Mouse (Mus musculus) CH12.LX (cell line): ENCODE measurements at regions not wholly inside any gene's neighbourhood (a gene's known extent, or its start where the extent isn't known, plus 50 kb on each side); places are given as distances from the start of the nearest gene placed in this dataset.

Experiments used
- DNase-seq: peaks from one replicate; pipeline ENCODE4 v3.0.0-alpha.2; 2013; ENCODE audit errors: extremely low read depth
- H3K27ac ChIP-seq: 2 replicates; pipeline ENCODE4 v1.5.1; 2012; ENCODE audit warnings: low read depth, mild to moderate bottlenecking, control low read depth, moderate library complexity; ENCODE audit not compliant: insufficient read depth
- H3K27me3 ChIP-seq: replicated peaks from 2 replicates; pipeline ENCODE3; 2012; ENCODE audit warnings: inconsistent platforms
- H3K36me3 ChIP-seq, 2 experiments: replicated peaks in 1 of 2; 2 replicates each; pipeline versions ENCODE3 to v1.6.1; 2012; ENCODE audit warnings: inconsistent platforms in 1 of 2, low read length in 1 of 2, mild to moderate bottlenecking in 1 of 2, mixed read lengths in 1 of 2, moderate library complexity in 1 of 2; ENCODE audit not compliant: control insufficient read depth in 1 of 2, insufficient read depth in 1 of 2
- H3K4me1 ChIP-seq, 2 experiments: 2 replicates each; pipeline ENCODE4 v1.6.1; 2012; ENCODE audit warnings: inconsistent platforms in 1 of 2, moderate library complexity in 1 of 2; ENCODE audit not compliant: insufficient read depth in 2 of 2, control insufficient read depth in 1 of 2
- H3K4me2 ChIP-seq: 2 replicates; pipeline ENCODE4 v1.6.1; 2012; ENCODE audit warnings: low read depth, mild to moderate bottlenecking, control low read depth; ENCODE audit not compliant: poor library complexity, insufficient read depth, severe bottlenecking
- H3K4me3 ChIP-seq, 3 experiments: fragments of 150-350 bp in 1 of 3; sonication (generic) in 1 of 3; replicated peaks in 1 of 3; 2 replicates each; pipeline versions ENCODE3 to v1.5.1; 2011 to 2012; ENCODE audit warnings: low read depth in 2 of 3, low read length in 2 of 3, mild to moderate bottlenecking in 2 of 3, moderate library complexity in 2 of 3, control low read depth in 1 of 3, improper control_type of control experiment in 1 of 3, inconsistent platforms in 1 of 3, mixed read lengths in 1 of 3; ENCODE audit not compliant: poor library complexity in 1 of 3
- H3K79me2 ChIP-seq: replicated peaks from 2 replicates; pipeline ENCODE4 v1.6.1; 2012; ENCODE audit warnings: mild to moderate bottlenecking, moderate library complexity; ENCODE audit not compliant: control insufficient read depth, poor library complexity, insufficient read depth, severe bottlenecking; ENCODE audit errors: extremely low read depth
- H3K9ac ChIP-seq: 2 replicates; pipeline ENCODE4 v1.6.1; 2012; ENCODE audit warnings: low read depth, mild to moderate bottlenecking, control low read depth, moderate library complexity; ENCODE audit not compliant: insufficient read depth
- H3K9me3 ChIP-seq: replicated peaks from 2 replicates; pipeline ENCODE3; 2012; ENCODE audit warnings: low read length, inconsistent platforms, mixed read lengths
- BHLHE40 ChIP-seq: IDR thresholded peaks from 2 replicates; pipeline ENCODE4 v1.6.1; 2011; ENCODE audit warnings: mild to moderate bottlenecking, low read depth, low read length, improper control_type of control experiment
- CHD1 ChIP-seq: IDR thresholded peaks from 2 replicates; pipeline ENCODE4 v1.6.1; 2012; ENCODE audit warnings: low read depth, low read length, improper control_type of control experiment, inconsistent platforms
- CHD2 ChIP-seq: IDR thresholded peaks from 2 replicates; pipeline ENCODE4 v1.6.1; 2011; ENCODE audit warnings: low read length, improper control_type of control experiment
- CTCF ChIP-seq, 2 experiments: IDR thresholded peaks in 1 of 2; conservative IDR thresholded peaks in 1 of 2; 2 replicates each; pipeline ENCODE4 v1.5.1; 2011 to 2012; ENCODE audit warnings: low read depth in 2 of 2, low read length in 2 of 2, improper control_type of control experiment in 1 of 2, inconsistent platforms in 1 of 2, mild to moderate bottlenecking in 1 of 2, moderate library complexity in 1 of 2
- ELF1 ChIP-seq: IDR thresholded peaks from 2 replicates; pipeline ENCODE4 v1.6.1; 2014; ENCODE audit warnings: low read depth, mild to moderate bottlenecking, inconsistent platforms, low read length, improper control_type of control experiment
- EP300 ChIP-seq: IDR thresholded peaks from 2 replicates; pipeline ENCODE4 v1.6.1; 2011; ENCODE audit warnings: low read length, improper control_type of control experiment
- HCFC1 ChIP-seq: IDR thresholded peaks from 2 replicates; pipeline ENCODE4 v1.6.1; 2012; ENCODE audit warnings: low read depth, mild to moderate bottlenecking, inconsistent platforms, low read length, improper control_type of control experiment
- IRF4 ChIP-seq: IDR thresholded peaks from 2 replicates; pipeline ENCODE4 v1.6.1; 2014; ENCODE audit warnings: low read depth, mild to moderate bottlenecking, inconsistent platforms, low read length, improper control_type of control experiment
- JUND ChIP-seq: conservative IDR thresholded peaks from 2 replicates; pipeline ENCODE4 v1.6.1; 2011; ENCODE audit warnings: low read depth, low read length, improper control_type of control experiment
- MAX ChIP-seq: IDR thresholded peaks from 2 replicates; pipeline ENCODE4 v1.6.1; 2011; ENCODE audit warnings: low read length, improper control_type of control experiment
- MAZ ChIP-seq: IDR thresholded peaks from 2 replicates; pipeline ENCODE4 v1.6.1; 2012; ENCODE audit warnings: low read depth, mild to moderate bottlenecking, inconsistent platforms, low read length, improper control_type of control experiment, moderate library complexity
- MXI1 ChIP-seq: IDR thresholded peaks from 2 replicates; pipeline ENCODE4 v1.6.1; 2011; ENCODE audit warnings: mild to moderate bottlenecking, low read depth, low read length, improper control_type of control experiment
- MYC ChIP-seq: IDR thresholded peaks from 2 replicates; pipeline ENCODE4 v1.6.1; 2011; ENCODE audit warnings: low read depth, mild to moderate bottlenecking, improper control_type of control experiment, low read length
- NELFE ChIP-seq: IDR thresholded peaks from 2 replicates; pipeline ENCODE4 v1.6.1; 2011; ENCODE audit warnings: low read depth, low read length, improper control_type of control experiment
- NRF1 ChIP-seq: IDR thresholded peaks from 2 replicates; pipeline ENCODE4 v1.6.1; 2014; ENCODE audit warnings: low read depth, mild to moderate bottlenecking, inconsistent platforms, low read length, improper control_type of control experiment, moderate library complexity
- PAX5 ChIP-seq: IDR thresholded peaks from 2 replicates; pipeline ENCODE4 v1.6.1; 2012; ENCODE audit warnings: low read length, inconsistent platforms, mixed read lengths
- POLR2A ChIP-seq: IDR thresholded peaks from 2 replicates; pipeline ENCODE4 v1.6.1; 2011; ENCODE audit warnings: low read depth, mild to moderate bottlenecking, improper control_type of control experiment, low read length
- POLR2AphosphoS2 ChIP-seq: IDR thresholded peaks from 2 replicates; pipeline ENCODE4 v1.6.1; 2011; ENCODE audit warnings: low read depth, low read length, improper control_type of control experiment
- RAD21 ChIP-seq: IDR thresholded peaks from 2 replicates; pipeline ENCODE4 v1.6.1; 2011; ENCODE audit warnings: low read depth, mild to moderate bottlenecking, low read length, improper control_type of control experiment, moderate library complexity
- SMC3 ChIP-seq: IDR thresholded peaks from 2 replicates; pipeline ENCODE4 v1.6.1; 2011; ENCODE audit warnings: low read depth, low read length, improper control_type of control experiment
- TBP ChIP-seq: conservative IDR thresholded peaks from 2 replicates; pipeline ENCODE4 v1.6.1; 2011; ENCODE audit warnings: low read depth, low read length, improper control_type of control experiment
- TCF12 ChIP-seq: IDR thresholded peaks from 2 replicates; pipeline ENCODE4 v1.6.1; 2014; ENCODE audit warnings: low read depth, mild to moderate bottlenecking, inconsistent platforms, low read length, improper control_type of control experiment
- UBTF ChIP-seq: IDR thresholded peaks from 2 replicates; pipeline ENCODE4 v1.6.1; 2012; ENCODE audit warnings: low read depth, mild to moderate bottlenecking, inconsistent platforms, low read length, improper control_type of control experiment, moderate library complexity
- ZKSCAN1 ChIP-seq: IDR thresholded peaks from 2 replicates; pipeline ENCODE4 v1.6.1; 2012; ENCODE audit warnings: low read depth, inconsistent platforms, low read length, improper control_type of control experiment, borderline replicate concordance
- ZMIZ1 ChIP-seq: IDR thresholded peaks from 2 replicates; pipeline ENCODE4 v1.6.1; 2012; ENCODE audit warnings: low read depth, mild to moderate bottlenecking, inconsistent platforms, low read length, improper control_type of control experiment
- dilution Hi-C: fragments of 300-500 bp; cut with MboI; formaldehyde crosslinking; loops from 2 replicates; pipeline ENCODE4 v1.14.3; 2020; ENCODE audit warnings: low sequenced_read_pairs; ENCODE audit not compliant: extremely low pct_unique_long_range_greater_than_20kb, extremely low pct_ligation_motif_present
- in situ Hi-C: fragments of 300-500 bp; cut with MboI; formaldehyde crosslinking; loops from 3 replicates; pipeline ENCODE4 v1.14.3; 2019; ENCODE audit warnings: low sequenced_read_pairs, low pct_ligation_motif_present, low pct_unique_long_range_greater_than_20kb, mixed read lengths

GRCm38 (mm10) chr11:63524254-63524653 is 395.5 kb downstream of the Pmp22 start:
- no peaks in the 10 kb centered on the region; a peak in 1 of 4 replicates for H3K4me1 ChIP-seq
- H3K79me2 ChIP-seq = no peaks in the 10 kb centered on the region
- dilution Hi-C loops (no loop called here), in situ Hi-C loops (no loop called here)
- no peak overlapping the region for H3K27ac ChIP-seq
- no peak for DNase-seq
- TF ChIP-seq CHD2 (no peak), NRF1 (no peak), EP300 (no peak), UBTF (no peak), MAX (no peak), SMC3 (no peak), MYC (no peak), IRF4 (no peak), MAZ (no peak), CHD1 (no peak), RAD21 (no peak), ZMIZ1 (no peak), TBP (no peak), TCF12 (no peak), MXI1 (no peak), BHLHE40 (no peak), POLR2A (no peak), ELF1 (no peak)
- H3K4me3 ChIP-seq = no peak overlapping the region
- no peaks in the 10 kb centered on the region for H3K36me3 ChIP-seq
- H3K27me3 ChIP-seq = no peaks in the 10 kb centered on the region
- H3K9ac ChIP-seq = no peak overlapping the region
- H3K9me3 ChIP-seq = no peaks in the 10 kb centered on the region
- no peak overlapping the region for H3K4me2 ChIP-seq

DNA sequence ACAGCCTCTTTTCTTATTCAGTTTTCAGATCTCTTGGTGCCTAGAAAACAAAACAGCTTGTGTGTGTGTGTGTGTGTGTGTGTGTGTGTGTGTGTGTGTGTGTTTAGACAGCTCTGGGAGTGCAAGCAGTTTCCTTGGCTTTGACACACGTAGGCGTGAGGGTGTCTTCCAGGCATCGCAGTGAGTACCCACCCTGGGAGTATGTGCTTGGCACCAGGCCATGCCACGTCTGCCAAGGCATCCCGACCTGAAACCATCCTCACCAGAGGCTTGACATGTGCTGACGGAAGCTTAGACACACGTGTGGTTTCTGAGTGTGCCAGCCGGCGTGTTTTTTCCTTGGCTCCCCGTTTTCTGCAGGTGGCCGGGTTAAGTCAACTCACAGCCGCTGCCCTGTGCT is 396.6 kb downstream of the Pmp22 start:
- no peak for DNase-seq
- Histone ChIP-seq H3K9me3 (no peaks in the 10 kb centered on the region), H3K4me3 (no peak overlapping the region), H3K4me2 (no peak overlapping the region), H3K27me3 (no peaks in the 10 kb centered on the region), H3K36me3 (no peaks in the 10 kb centered on the region), H3K9ac (no peak overlapping the region), H3K27ac (no peak overlapping the region), H3K79me2 (no peaks in the 10 kb centered on the region), H3K4me1 (no peaks in the 10 kb centered on the region)
- no peak for TF ChIP-seq MAX
- no peak for TF ChIP-seq ZKSCAN1
- no peak for TF ChIP-seq HCFC1
- no peak for TF ChIP-seq PAX5
- TF ChIP-seq NELFE = no peak
- no peak for TF ChIP-seq EP300
- no peak for TF ChIP-seq ZMIZ1
- no peak for TF ChIP-seq BHLHE40
- TF ChIP-seq JUND = no peak
- TF ChIP-seq POLR2A = no peak
- TF ChIP-seq POLR2AphosphoS2 = no peak
- no peak for TF ChIP-seq MAZ
- TF ChIP-seq CTCF (conservative IDR thresholded peaks at IDR 0.05 in 1 of 2, IDR thresholded peaks at IDR 0.05 in 1 of 2; ENCODE audit: low read depth in 2 of 2, low read length in 2 of 2) = no peak
- in situ Hi-C loops (no loop called here), dilution Hi-C loops (no loop called here)
